Mouse (Mus musculus): ENCODE results near the gene Iqcj.
"Not testable (repeated sequence)": the region's sequence is repeated elsewhere in the genome, so short reads cannot be mapped to it uniquely, and the experiment has no call there.

Gene Iqcj

DNA sequence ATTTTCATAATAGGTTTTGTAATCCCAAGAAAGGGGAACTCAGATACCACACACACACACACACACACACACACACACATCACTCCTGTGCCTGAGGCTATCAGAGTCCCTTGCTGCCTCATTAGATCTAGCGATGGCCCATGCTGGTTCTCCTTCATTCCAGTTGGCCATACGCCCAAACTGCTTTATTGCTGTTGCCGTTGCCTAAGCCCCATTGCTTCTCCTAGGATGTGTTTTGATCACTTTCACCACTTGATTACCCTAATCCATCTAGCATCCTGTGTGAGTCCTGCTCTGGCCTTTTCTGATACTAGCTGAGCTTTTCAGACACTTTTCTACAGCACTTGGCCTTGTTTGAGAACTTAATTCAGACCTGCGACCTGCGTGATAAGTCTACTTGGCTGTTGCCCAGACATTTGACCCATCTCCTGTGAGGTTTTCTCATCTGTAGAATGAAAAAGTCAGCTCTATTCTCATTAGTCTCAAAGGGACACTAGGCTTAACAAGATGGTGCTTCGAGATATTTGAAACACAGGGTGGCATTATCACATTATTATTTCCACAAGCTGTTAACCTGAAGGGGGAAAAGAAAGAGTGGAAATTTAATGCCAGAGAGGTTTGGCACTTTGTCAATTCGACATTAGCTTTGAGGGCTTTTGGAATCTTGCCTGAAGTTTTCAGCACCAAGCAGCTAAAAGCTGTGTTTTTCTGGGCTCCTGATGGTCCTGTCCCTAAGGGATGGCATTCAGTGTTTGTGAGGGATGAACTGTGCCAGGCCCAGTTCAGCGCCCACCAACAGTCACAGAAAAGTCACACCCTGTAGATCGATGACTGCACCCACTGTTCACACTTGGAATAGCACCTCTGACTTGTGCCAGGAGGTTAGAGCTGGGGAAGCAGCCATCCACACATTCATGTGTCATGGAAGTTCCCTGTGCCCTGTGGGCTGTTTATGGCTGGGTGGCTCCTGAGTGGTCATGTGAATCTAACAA is 179.7 kb downstream of the Iqcj start:
- in situ Hi-C loops (cut with MseI, MboI), result no loop called here

DNA sequence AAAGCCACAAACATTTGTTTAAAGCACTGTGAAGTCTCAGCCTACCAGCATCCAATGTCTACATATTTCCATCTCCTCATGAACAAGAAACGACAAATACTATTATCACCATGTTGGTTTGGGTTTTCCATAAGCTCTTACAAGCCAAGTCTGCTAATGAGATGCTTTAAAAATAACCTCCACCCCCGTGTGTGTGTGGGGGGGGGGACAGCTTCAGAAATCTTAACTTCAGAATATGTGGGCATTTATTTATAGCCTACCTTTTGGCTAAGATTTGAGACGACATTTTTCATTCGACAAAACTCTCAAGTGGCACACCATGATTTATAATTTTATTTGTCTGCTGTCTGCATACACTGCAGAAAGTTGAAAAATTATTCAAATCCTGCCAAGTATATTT is 185.4 kb downstream of the Iqcj start:
- in situ Hi-C loops (cut with MseI, MboI), result no loop called here

GRCm38 (mm10) chr3:68085024-68085423 is 193.0 kb downstream of the Iqcj start:
- in situ Hi-C loops (cut with MseI, MboI), result no loop called here

DNA sequence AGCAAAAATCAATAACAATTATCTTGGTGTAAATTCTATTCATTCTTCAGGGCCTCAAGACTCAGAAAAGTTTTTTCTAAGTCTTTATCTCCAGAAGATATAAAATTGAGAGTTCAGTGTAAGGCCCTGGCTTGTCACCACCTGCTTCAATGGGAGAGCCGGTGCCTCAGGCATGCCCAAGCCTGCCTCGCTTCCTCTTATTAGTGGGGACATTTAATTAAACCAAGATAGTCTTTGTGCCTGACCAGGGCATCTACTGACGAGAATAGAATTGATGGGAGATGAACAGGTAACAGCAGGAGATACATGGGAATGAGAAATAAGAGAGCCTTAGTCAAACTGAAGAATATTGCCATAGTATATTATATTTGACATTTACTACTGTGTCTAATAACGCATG is 200.1 kb downstream of the Iqcj start:
- in situ Hi-C loops (cut with MseI, MboI), result no loop called here

- in situ Hi-C loops (cut with MseI, MboI), result no loop called here
Measured at GRCm38 (mm10) chr3:68096724-68097431, 204.9 kb downstream of the Iqcj start.

DNA sequence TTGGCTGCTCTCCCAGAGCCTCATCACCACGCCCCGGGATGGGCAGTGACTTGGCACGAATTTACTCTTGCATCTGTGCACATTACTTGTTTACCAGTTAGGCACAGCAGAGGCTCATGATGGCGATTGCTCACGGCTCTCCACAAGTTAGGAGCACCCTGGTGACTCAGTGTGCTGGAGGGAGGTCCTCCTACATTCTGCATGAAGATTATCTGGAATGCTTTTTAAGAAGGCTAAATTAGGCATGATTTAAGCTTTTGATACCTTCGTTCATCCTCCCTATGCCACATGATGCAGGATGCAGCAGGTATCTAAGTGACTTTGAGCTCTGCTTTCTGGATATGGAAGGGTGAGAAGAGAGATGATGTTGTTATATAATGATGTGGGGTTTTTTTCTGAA is 207.5 kb downstream of the Iqcj start:
- in situ Hi-C loops (cut with MseI, MboI), result not testable (repeated sequence)

DNA sequence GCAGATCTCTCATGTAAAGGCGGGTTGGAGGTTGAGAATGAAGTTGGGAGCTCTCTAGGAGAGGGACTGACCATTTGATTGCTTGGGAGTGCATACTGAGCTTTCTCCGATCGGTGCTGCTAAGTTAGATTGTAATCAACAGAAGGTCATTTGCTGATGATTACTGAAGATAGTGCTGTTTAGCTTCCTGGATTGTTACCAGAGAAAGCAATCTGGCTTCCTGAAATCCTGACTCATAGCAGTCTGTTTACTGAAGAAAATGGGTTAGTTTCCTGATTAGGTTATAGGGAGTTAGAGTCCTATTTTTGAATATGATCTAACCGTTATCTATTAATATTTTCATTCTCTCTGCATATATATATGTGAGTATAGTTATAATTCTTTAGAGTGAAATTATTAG is 209.3 kb downstream of the Iqcj start:
- in situ Hi-C loops (cut with MseI, MboI), result no loop called here

- in situ Hi-C loops (cut with MseI, MboI), result no loop called here
Measured at GRCm38 (mm10) chr3:68105081-68105685, 213.2 kb downstream of the Iqcj start.
